21 mouse cellular contexts compared by ENCODE assay signal in the genomic region with DNA sequence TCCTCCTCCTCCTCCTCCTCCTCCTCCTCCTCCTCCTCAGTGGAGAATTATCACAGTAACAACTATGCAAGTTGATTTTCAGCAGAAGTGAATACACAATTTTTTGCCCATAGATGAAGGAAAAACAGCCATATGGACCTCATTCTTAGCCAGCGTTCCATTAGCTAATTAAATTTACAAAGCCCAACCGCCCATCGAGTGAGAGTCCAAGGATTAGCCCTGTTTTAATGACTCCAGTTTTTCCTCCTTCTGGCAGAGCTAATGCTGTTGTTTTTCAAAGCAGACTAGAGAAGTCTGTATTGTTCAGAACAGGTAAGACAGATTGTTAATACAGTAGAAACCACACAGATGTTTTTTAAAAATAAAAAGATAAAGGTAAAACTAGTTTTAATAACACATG. TPM values are rescaled to one million over a fixed set of nuclear protein-coding genes. Genes with fewer than 3 reads are reported as not detected.
"Had no signal": no experiment of that assay in that cellular context is flagged by ENCODE, and none has a peak within 500 bp of the region (broad histone marks: within the 10 kb centered on the region; RNA-seq: fewer than 3 reads in every experiment).

No protein-coding gene starts in this region.

- H3K4me2 ChIP-seq: limb, embryonic 13.5 days; midbrain, embryonic 12.5 days; neural tube, embryonic 15.5 days had no signal

- H3K4me3 ChIP-seq: limb, embryonic 13.5 days; midbrain, embryonic 12.5 days; myocyte; neural tube, embryonic 15.5 days had no signal

- H3K36me3 ChIP-seq: limb, embryonic 13.5 days; midbrain, embryonic 12.5 days; neural tube, embryonic 15.5 days had no signal

- H3K27ac ChIP-seq: kidney, postnatal 0 days; limb, embryonic 13.5 days; liver, embryonic 14.5 days; midbrain, embryonic 12.5 days; neural tube, embryonic 15.5 days had no signal

- H3K4me1 ChIP-seq: limb, embryonic 13.5 days; midbrain, embryonic 12.5 days; neural tube, embryonic 15.5 days had no signal

- H3K9ac ChIP-seq: limb, embryonic 13.5 days; liver, embryonic 14.5 days; midbrain, embryonic 12.5 days; neural tube, embryonic 15.5 days had no signal

- H3K9me3 ChIP-seq: limb, embryonic 13.5 days; midbrain, embryonic 12.5 days; neural tube, embryonic 15.5 days had no signal

- H3K27me3 ChIP-seq: limb, embryonic 13.5 days; midbrain, embryonic 12.5 days; neural tube, embryonic 15.5 days had no signal

- DNase-seq: kidney, postnatal 36 days; left cerebral cortex, postnatal 4 days; lung, adult 18-20 months; right cerebral cortex, postnatal 14 days; thymus, postnatal 36 days had no signal

RNA-seq across cellular contexts. Expression of a gene that starts 31.8 kb away (rescaled TPM):
- total RNA-seq: layer of hippocampus, adult 18-20 months; layer of hippocampus, postnatal 10 days; left cerebral cortex, adult 18-20 months; left cerebral cortex, postnatal 10 days; left cerebral cortex, postnatal 4 days; liver, adult 2 months; megakaryocyte-erythroid progenitor cell, adult 5-6 weeks had no signal
- polyA plus RNA-seq: kidney, postnatal 0 days; limb, embryonic 13.5 days; liver, adult 2 months; liver, embryonic 14.5 days; lung, embryonic 16.5 days; midbrain, embryonic 12.5 days; myocyte; neural tube, embryonic 11.5 days; neural tube, embryonic 15.5 days; stomach, embryonic 16.5 days; thymus, postnatal 0 days had no signal
